Mouse (Mus musculus) myocyte (in vitro differentiated cells): ENCODE results near the gene Slc22a23. TPM values are rescaled to one million over a fixed set of nuclear protein-coding genes. Genes with fewer than 3 reads are reported as not detected.

Experiments
- H3K27me3 ChIP-seq: one replicate; pipeline ENCODE4 v1.6.1; 2011; ENCODE audit not compliant: control insufficient read depth, insufficient read depth, insufficient read length
- H3K36me3 ChIP-seq: one replicate; pipeline ENCODE4 v1.6.1; 2011; ENCODE audit not compliant: control insufficient read depth, insufficient read depth
- H3K4me2 ChIP-seq: one replicate; pipeline ENCODE4 v1.6.1; 2011; ENCODE audit warnings: low read depth, control low read depth
- H3K4me3 ChIP-seq: one replicate; pipeline ENCODE4 v1.5.1; 2011; ENCODE audit warnings: mild to moderate bottlenecking, control low read depth, moderate library complexity
- H3K79me2 ChIP-seq: one replicate; pipeline ENCODE4 v1.6.1; 2011; ENCODE audit not compliant: control insufficient read depth, insufficient read depth
- H3ac ChIP-seq: one replicate; pipeline ENCODE4 v1.6.1; 2011; ENCODE audit not compliant: control insufficient read depth, insufficient read length
- CEBPB ChIP-seq: IDR thresholded peaks from 2 replicates; pipeline ENCODE4 v1.6.1; 2011; ENCODE audit warnings: mild to moderate bottlenecking, moderate library complexity; ENCODE audit not compliant: poor library complexity, insufficient read depth, severe bottlenecking
- E2F4 ChIP-seq: IDR thresholded peaks from one replicate; pipeline ENCODE4 v1.6.1; 2011; ENCODE audit warnings: mild to moderate bottlenecking, control low read depth, moderate library complexity; ENCODE audit not compliant: insufficient read depth
- MAX ChIP-seq: IDR thresholded peaks from one replicate; pipeline ENCODE4 v1.6.1; 2011; ENCODE audit warnings: low read depth, mild to moderate bottlenecking, control low read depth
- MYOD1 ChIP-seq, 3 experiments: IDR thresholded peaks; one replicate each; pipeline ENCODE4 v1.6.1; 2011; ENCODE audit warnings: control low read depth in 2 of 3, low read depth in 2 of 3, mild to moderate bottlenecking in 2 of 3, moderate library complexity in 1 of 3; ENCODE audit not compliant: insufficient read length in 2 of 3, control insufficient read depth in 1 of 3
- MYOG ChIP-seq, 3 experiments: IDR thresholded peaks; one replicate each; pipeline ENCODE4 v1.6.1; 2011; ENCODE audit warnings: control low read depth in 2 of 3, low read depth in 2 of 3, mild to moderate bottlenecking in 2 of 3; ENCODE audit not compliant: insufficient read length in 2 of 3, control insufficient read depth in 1 of 3, insufficient read depth in 1 of 3
- POLR2A ChIP-seq: IDR thresholded peaks from one replicate; pipeline ENCODE4 v1.6.1; 2011; ENCODE audit warnings: low read depth, mild to moderate bottlenecking, control low read depth, moderate library complexity; ENCODE audit not compliant: insufficient read length
- POLR2AphosphoS2 ChIP-seq: IDR thresholded peaks from one replicate; pipeline ENCODE4 v1.6.1; 2011; ENCODE audit warnings: low read depth, control low read depth; ENCODE audit not compliant: insufficient read length
- REST ChIP-seq: IDR thresholded peaks from one replicate; pipeline ENCODE4 v1.6.1; 2011; ENCODE audit warnings: mild to moderate bottlenecking, control low read depth, moderate library complexity; ENCODE audit not compliant: insufficient read depth, insufficient read length
- SRF ChIP-seq: IDR thresholded peaks from one replicate; pipeline ENCODE4 v1.6.1; 2011; ENCODE audit warnings: low read depth; ENCODE audit not compliant: control insufficient read depth, insufficient read length
- TCF12 ChIP-seq: IDR thresholded peaks from one replicate; pipeline ENCODE4 v1.6.1; 2011; ENCODE audit warnings: mild to moderate bottlenecking, control low read depth; ENCODE audit not compliant: poor library complexity, insufficient read depth, severe bottlenecking
- TCF3 ChIP-seq: IDR thresholded peaks from one replicate; pipeline ENCODE4 v1.6.1; 2011; ENCODE audit warnings: low read depth, control low read depth; ENCODE audit not compliant: insufficient read length
- USF1 ChIP-seq: IDR thresholded peaks from one replicate; pipeline ENCODE4 v1.6.1; 2011; ENCODE audit warnings: low read depth, mild to moderate bottlenecking, control low read depth, moderate library complexity
- polyA plus RNA-seq: library from polyadenylated mRNA; unstranded; fragments of >200 nt; fragmentation: generic; extraction: Trizol; gene quantifications from one replicate; pipeline ENCODE4 v1.2.1, GENCODE M21; 2012; ENCODE audit warnings: missing spikeins

Gene Slc22a23
- polyA plus RNA-seq, 1 experiment = 8.5 TPM

DNA sequence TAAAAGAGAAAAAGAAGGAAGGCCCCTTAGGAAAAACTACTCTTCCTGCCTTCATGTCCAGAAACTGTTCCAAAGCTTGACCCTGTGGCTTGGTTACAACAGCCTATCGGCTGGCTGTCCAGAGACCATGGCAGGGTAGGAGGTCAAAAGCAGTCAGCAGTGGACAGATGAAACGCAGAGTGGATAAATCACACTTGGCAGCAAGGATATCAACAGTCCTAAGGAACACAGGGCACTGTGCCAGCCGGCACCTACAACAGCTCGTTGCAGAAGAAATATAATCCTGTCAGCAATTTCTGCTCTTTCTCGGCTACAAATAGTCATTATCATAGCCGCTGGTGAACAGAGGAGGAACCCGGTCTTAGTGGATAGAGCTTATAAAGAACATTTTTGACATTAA, 122.0 kb downstream of the Slc22a23 start:
- no peak overlapping the region for H3K4me2 ChIP-seq

GRCm38 (mm10) chr13:34219728-34220127, 125.3 kb downstream of the Slc22a23 start:
- H3K4me3 ChIP-seq = no peak overlapping the region
- H3K79me2 ChIP-seq = no peaks in the 10 kb centered on the region
- no peak overlapping the region for H3ac ChIP-seq
- no peaks in the 10 kb centered on the region for H3K27me3 ChIP-seq
- TF ChIP-seq MAX (no peak), CEBPB (no peak), POLR2AphosphoS2 (no peak), REST (no peak), TCF3 (no peak), TCF12 (no peak), POLR2A (no peak), USF1 (no peak), MYOD1 (IDR thresholded peaks at IDR 0.05; ENCODE audit: control insufficient read depth in 1 of 3, insufficient read length in 2 of 3, low read depth in 2 of 3) (no peak), E2F4 (no peak), MYOG (IDR thresholded peaks at IDR 0.05; ENCODE audit: control insufficient read depth in 1 of 3, insufficient read depth in 1 of 3, insufficient read length in 2 of 3, low read depth in 2 of 3) (no peak), SRF (no peak)
- no peaks in the 10 kb centered on the region for H3K36me3 ChIP-seq
- no peak overlapping the region for H3K4me2 ChIP-seq

More for the DNA sequence above, 122.0 kb downstream of the Slc22a23 start:
- no peaks in the 10 kb centered on the region for H3K79me2 ChIP-seq
- H3K27me3 ChIP-seq = no peaks in the 10 kb centered on the region
- H3K36me3 ChIP-seq = no peaks in the 10 kb centered on the region
- TF ChIP-seq USF1 (no peak), POLR2A (no peak), MYOG (IDR thresholded peaks at IDR 0.05; ENCODE audit: control insufficient read depth in 1 of 3, insufficient read depth in 1 of 3, insufficient read length in 2 of 3, low read depth in 2 of 3) (no peak), MYOD1 (IDR thresholded peaks at IDR 0.05; ENCODE audit: control insufficient read depth in 1 of 3, insufficient read length in 2 of 3, low read depth in 2 of 3) (no peak), REST (no peak), POLR2AphosphoS2 (no peak), SRF (no peak), CEBPB (no peak), MAX (no peak), TCF12 (no peak), E2F4 (no peak), TCF3 (no peak)
- H3K4me3 ChIP-seq = no peak overlapping the region
- H3ac ChIP-seq = no peak overlapping the region

DNA sequence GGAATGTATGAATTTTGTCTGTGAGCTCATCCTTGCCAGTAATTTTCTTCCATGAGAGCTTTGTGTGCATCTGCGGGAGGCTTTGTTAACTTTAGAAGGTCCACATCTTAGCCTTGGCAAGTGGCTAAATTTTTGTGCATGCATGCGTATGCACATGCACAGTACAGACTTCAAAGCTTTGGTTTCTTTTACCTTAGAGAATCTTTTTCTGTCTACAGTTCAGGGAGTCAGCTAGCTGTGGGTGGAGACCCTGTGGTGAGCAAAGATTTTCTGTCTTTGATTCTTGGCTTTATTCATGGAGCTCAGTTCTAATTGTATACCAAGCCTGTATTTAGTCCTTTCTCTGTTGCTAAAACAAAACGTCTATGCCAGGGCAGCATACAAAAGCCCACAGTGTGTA, 126.2 kb downstream of the Slc22a23 start:
- Histone ChIP-seq H3K79me2 (no peaks in the 10 kb centered on the region), H3K27me3 (no peaks in the 10 kb centered on the region), H3K4me2 (no peak overlapping the region), H3ac (no peak overlapping the region), H3K4me3 (no peak overlapping the region), H3K36me3 (no peaks in the 10 kb centered on the region)
- TF ChIP-seq SRF (no peak), TCF12 (no peak), MYOD1 (IDR thresholded peaks at IDR 0.05; ENCODE audit: control insufficient read depth in 1 of 3, insufficient read length in 2 of 3, low read depth in 2 of 3) (no peak)

DNA sequence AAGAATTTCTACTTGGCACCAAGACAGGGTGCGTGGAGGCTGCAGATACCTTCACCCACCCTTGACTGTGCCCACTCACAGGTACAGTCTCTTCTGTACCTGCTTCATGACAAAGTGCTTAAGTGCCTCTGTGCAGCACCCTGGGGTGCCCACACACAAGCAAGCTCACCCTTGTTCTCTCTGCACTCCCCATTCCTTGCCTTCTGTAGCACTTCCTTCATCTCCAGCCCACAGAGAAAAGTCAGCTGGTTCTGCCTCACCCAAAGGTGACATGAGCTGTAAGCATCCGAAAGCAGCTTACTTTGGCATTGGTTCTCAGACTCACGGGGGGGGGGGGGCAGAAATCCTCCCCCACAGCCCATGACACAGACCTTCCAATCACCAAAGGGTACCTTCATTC, 130.1 kb downstream of the Slc22a23 start:
- Histone ChIP-seq H3K4me3 (no peak overlapping the region), H3K27me3 (no peaks in the 10 kb centered on the region), H3ac (no peak overlapping the region), H3K79me2 (no peaks in the 10 kb centered on the region), H3K36me3 (no peaks in the 10 kb centered on the region), H3K4me2 (no peak overlapping the region)
- TF ChIP-seq MYOG (IDR thresholded peaks at IDR 0.05; ENCODE audit: control insufficient read depth in 1 of 3, insufficient read depth in 1 of 3, insufficient read length in 2 of 3, low read depth in 2 of 3) (no peak), MAX (no peak), SRF (no peak), POLR2AphosphoS2 (no peak), REST (no peak), CEBPB (no peak), TCF12 (no peak), MYOD1 (IDR thresholded peaks at IDR 0.05; ENCODE audit: control insufficient read depth in 1 of 3, insufficient read length in 2 of 3, low read depth in 2 of 3) (no peak)

- Histone ChIP-seq H3ac (no peak overlapping the region), H3K79me2 (no peaks in the 10 kb centered on the region), H3K36me3 (no peaks in the 10 kb centered on the region), H3K4me3 (no peak overlapping the region), H3K27me3 (no peaks in the 10 kb centered on the region), H3K4me2 (no peak overlapping the region)
- TF ChIP-seq MYOD1 (IDR thresholded peaks at IDR 0.05; ENCODE audit: control insufficient read depth in 1 of 3, insufficient read length in 2 of 3, low read depth in 2 of 3) = no peak
- no peak for TF ChIP-seq REST
These were observed 132.2 kb downstream of the Slc22a23 start for GRCm38 (mm10) chr13:34212735-34213212.
